In the genomic region with DNA sequence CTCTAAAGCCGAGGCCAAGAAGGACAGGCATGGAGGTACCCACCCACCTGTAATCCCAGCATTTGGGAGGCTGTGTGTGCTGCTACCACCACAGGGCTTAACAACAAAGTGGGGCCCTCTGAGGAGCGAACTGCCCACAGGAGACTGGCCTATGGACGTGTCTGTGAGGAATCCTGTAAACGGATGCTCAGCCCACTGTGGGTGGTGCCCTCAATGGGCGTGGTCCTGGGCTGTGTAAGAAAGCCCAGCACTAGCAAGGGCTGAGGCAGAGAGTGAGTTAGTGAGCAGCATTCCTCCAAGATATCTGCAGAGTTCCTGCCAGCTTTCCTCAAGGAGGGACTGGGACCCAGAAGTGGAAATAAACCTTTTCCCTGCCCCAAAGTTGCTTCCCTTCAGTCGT, we compare ENCODE assay signal across 8 mouse cellular contexts.
DNase-seq lines count a peak whose midpoint lies in the region; ATAC-seq lines count a peak whose summit lies in the region.

No protein-coding gene starts in this region.

- peak overlapping the region; percentile 46 for H3K27ac ChIP-seq in hindbrain, embryonic 10.5 days
- H3K27ac ChIP-seq in hindbrain, embryonic 11.5 days (ENCODE audit: low read depth, low read length): no peak overlapping the region
- H3K27ac ChIP-seq in embryonic facial prominence, embryonic 13.5 days: peak overlapping the region; percentile 88

- no peak overlapping the region for H3K4me2 ChIP-seq in hindbrain, embryonic 11.5 days (replicated peaks; ENCODE audit: low read depth, low read length)
- H3K4me2 ChIP-seq in embryonic facial prominence, embryonic 13.5 days: no peak overlapping the region

- no peaks in the 10 kb centered on the region for H3K27me3 ChIP-seq in hindbrain, embryonic 10.5 days (ENCODE audit: insufficient read depth, poor library complexity, severe bottlenecking)
- no peaks in the 10 kb centered on the region for H3K27me3 ChIP-seq in hindbrain, embryonic 11.5 days (ENCODE audit: control insufficient read depth, insufficient read depth, low read length)
- H3K27me3 ChIP-seq in embryonic facial prominence, embryonic 13.5 days: no peaks in the 10 kb centered on the region

- no peaks in the 10 kb centered on the region for H3K36me3 ChIP-seq in hindbrain, embryonic 10.5 days
- H3K36me3 ChIP-seq in hindbrain, embryonic 11.5 days (ENCODE audit: control insufficient read depth, insufficient read depth, low read length): peaks cover 20% of the 10 kb centered on the region
- H3K36me3 ChIP-seq in embryonic facial prominence, embryonic 13.5 days: peaks cover 99% of the 10 kb centered on the region

- no peaks in the 10 kb centered on the region for H3K9me3 ChIP-seq in hindbrain, embryonic 10.5 days
- no peaks in the 10 kb centered on the region for H3K9me3 ChIP-seq in hindbrain, embryonic 11.5 days (ENCODE audit: control insufficient read depth, low read length)
- H3K9me3 ChIP-seq in embryonic facial prominence, embryonic 13.5 days: no peaks in the 10 kb centered on the region

- ATAC-seq in hindbrain, embryonic 11.5 days (ENCODE audit: low FRiP score): no peak
- 0 out of 2 replicates have a peak, but pooled peaks have one; percentile 32 for ATAC-seq in embryonic facial prominence, embryonic 13.5 days (ENCODE audit: insufficient number of reproducible peaks, insufficient read depth, low FRiP score, low TSS enrichment, low read depth)

- DNase-seq in hindbrain, embryonic 10.5 days (ENCODE audit: low spot score): no peak
- no peak for DNase-seq in hindbrain, embryonic 11.5 days (ENCODE audit: low spot score)
- DNase-seq in kidney, postnatal 10 days: peak; percentile 67
- peak; percentile 30 for DNase-seq in lung, postnatal 14 days
- DNase-seq in cerebellum, adult 9-11 months: no peak
- no peak for DNase-seq in spleen, adult 12 weeks (ENCODE audit: low spot score)
- no peak for DNase-seq in ovary, postnatal 36 days (ENCODE audit: low spot score)

- no peak overlapping the region for H3K4me3 ChIP-seq in hindbrain, embryonic 10.5 days
- H3K4me3 ChIP-seq in hindbrain, embryonic 11.5 days (ENCODE audit: low read depth, low read length): no peak overlapping the region
- H3K4me3 ChIP-seq in embryonic facial prominence, embryonic 13.5 days: no peak overlapping the region

- H3K9ac ChIP-seq in hindbrain, embryonic 11.5 days (ENCODE audit: low read depth, low read length): no peak overlapping the region
- no peak overlapping the region for H3K9ac ChIP-seq in embryonic facial prominence, embryonic 13.5 days

- 73% methylated on average over 6 of the region's 6 CpGs for WGBS in hindbrain, embryonic 10.5 days
- 73% methylated on average over 6 of the region's 6 CpGs for WGBS in hindbrain, embryonic 11.5 days
- WGBS in embryonic facial prominence, embryonic 13.5 days: 56% methylated on average over 6 of the region's 6 CpGs

- H3K4me1 ChIP-seq in hindbrain, embryonic 10.5 days (replicated peaks): 0 out of 2 replicates have a peak, but pooled peaks cover 9% of the 10 kb centered on the region
- H3K4me1 ChIP-seq in hindbrain, embryonic 11.5 days (replicated peaks; ENCODE audit: control insufficient read depth, insufficient read depth, low read length): no peaks in the 10 kb centered on the region
- peaks cover 18% of the 10 kb centered on the region for H3K4me1 ChIP-seq in embryonic facial prominence, embryonic 13.5 days

Comparison
In these comparisons a context has a peak if more than half of its experiments do, and no peak if none do; other contexts are left out.
1. DNase-seq: peak in kidney, postnatal 10 days (single experiment) and lung, postnatal 14 days (single experiment); none in hindbrain, embryonic 10.5 days (single experiment), hindbrain, embryonic 11.5 days (single experiment), cerebellum, adult 9-11 months (single experiment), spleen, adult 12 weeks (single experiment) and ovary, postnatal 36 days (single experiment).